Mouse (Mus musculus) thymus, adult 2 months (tissue): ENCODE results near the gene Chn2.

Experiments
- CTCF ChIP-seq: fragments of 200-500 bp; IDR thresholded peaks from 2 replicates; pipeline ENCODE4 v1.5.1; 2012; ENCODE audit warnings: mild to moderate bottlenecking, control low read depth, low read length, moderate library complexity, borderline replicate concordance; ENCODE audit not compliant: control insufficient read depth, poor library complexity, insufficient read depth; ENCODE audit errors: extremely low read depth
- POLR2A ChIP-seq: fragments of 200-500 bp; IDR thresholded peaks from 2 replicates; pipeline ENCODE4 v1.6.1; 2012; ENCODE audit warnings: mild to moderate bottlenecking, low read length, control low read depth, moderate library complexity; ENCODE audit not compliant: control insufficient read depth, poor library complexity, insufficient read depth; ENCODE audit errors: extremely low read depth

DNA sequence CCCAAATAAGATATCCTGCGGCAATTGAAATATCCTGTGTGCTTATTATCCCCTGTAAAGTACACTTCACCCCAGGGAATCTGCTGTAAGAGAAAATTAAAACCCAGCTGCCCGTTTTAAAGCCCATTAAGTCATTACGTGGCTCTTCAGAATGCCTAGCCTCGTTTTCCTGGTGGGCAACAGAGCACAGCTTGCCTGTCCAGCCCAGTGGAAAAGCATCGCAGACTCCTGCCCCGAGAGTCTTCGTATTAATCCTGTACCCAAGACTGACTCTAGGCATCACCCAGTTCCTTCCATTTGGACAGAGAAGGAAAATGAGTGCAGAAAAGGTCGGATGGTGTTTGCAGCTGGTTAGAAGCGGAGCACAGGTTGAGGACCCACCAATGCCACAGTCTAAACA is 29.0 kb upstream of the Chn2 start:
- TF ChIP-seq CTCF = no peak
- no peak for TF ChIP-seq POLR2A
